Mouse (Mus musculus): ENCODE data around the gene Fcgrt. TPM values are rescaled to one million over a fixed set of nuclear protein-coding genes. Genes with fewer than 3 reads are reported as not detected.
"Not testable (repeated sequence)": the region's sequence is repeated elsewhere in the genome, so short reads cannot be mapped to it uniquely, and the experiment has no call there.

Fcgrt gene
- 78.0 and 93.5 TPM in 2 replicates for polyA plus RNA-seq (2015; fragmentation: Nextera tagmentation; extraction: Ambion mirVana)

GRCm38 (mm10) chr7:45103652-45104180, at the start of gene Fcgrt:
Fcgrt (minus strand) TSS chr7:45103851.
- Histone ChIP-seq H3K27ac (peak within 1 kb of the TSS; percentile 95), H3K4me2 (peak within 1 kb of the TSS; percentile 60), H3K9ac (peak within 1 kb of the TSS; percentile 45), H3K27me3 (no peaks in the 10 kb centered on the region), H3K9me3 (replicated peaks) (no peaks in the 10 kb centered on the region), H3K4me1 (peaks cover 38% of the 10 kb centered on the region), H3K36me3 (peaks cover 4% of the 10 kb centered on the region; the same call in 1 of the 2 replicates), H3K4me3 (replicated peaks) (peak within 1 kb of the TSS; percentile 43)
- ATAC-seq (replicated peaks; ENCODE audit: low FRiP score), result peak; percentile 96
- 9% methylated on average over 7 of the region's 7 CpGs for WGBS

- not testable (repeated sequence) for ATAC-seq (replicated peaks; ENCODE audit: low FRiP score); H3K9me3 ChIP-seq (replicated peaks); H3K27me3 ChIP-seq
- Histone ChIP-seq H3K4me1 (peaks cover 57% of the 10 kb centered on the region), H3K4me2 (peak overlapping the region; percentile 74), H3K36me3 (peaks cover 22% of the 10 kb centered on the region), H3K4me3 (replicated peaks) (peak overlapping the region; percentile 63), H3K9ac (peak overlapping the region; percentile 89; the same call in 1 of the 2 replicates), H3K27ac (peak overlapping the region; percentile 97; the same call in 1 of the 2 replicates)
- 88% methylated on average over 2 of the region's 2 CpGs for WGBS
These were observed 49.4 kb upstream of the Fcgrt start for GRCm38 (mm10) chr7:45153052-45153451.

- H3K27me3 ChIP-seq, result no peaks in the 10 kb centered on the region
- H3K4me1 ChIP-seq, result peaks cover 61% of the 10 kb centered on the region
- H3K36me3 ChIP-seq, result peaks cover 21% of the 10 kb centered on the region
- WGBS, result 22% methylated on average over 11 of the region's 11 CpGs
- no peaks in the 10 kb centered on the region for H3K9me3 ChIP-seq (replicated peaks)
- no peak overlapping the region for H3K4me3 ChIP-seq (replicated peaks)
- no peak for ATAC-seq (replicated peaks; ENCODE audit: low FRiP score)
- H3K4me2 ChIP-seq, result no peak overlapping the region; the same call in 1 of the 2 replicates
- H3K27ac ChIP-seq, result peak overlapping the region; percentile 80
- no peak overlapping the region for H3K9ac ChIP-seq
These were observed 47.7 kb upstream of the Fcgrt start for GRCm38 (mm10) chr7:45151303-45151702.

GRCm38 (mm10) chr7:45150321-45150720, 46.7 kb upstream of the Fcgrt start:
- Histone ChIP-seq H3K9ac (no peak overlapping the region), H3K4me2 (no peak overlapping the region; the same call in 1 of the 2 replicates), H3K4me1 (peaks cover 57% of the 10 kb centered on the region), H3K36me3 (peaks cover 28% of the 10 kb centered on the region), H3K9me3 (replicated peaks) (no peaks in the 10 kb centered on the region), H3K4me3 (replicated peaks) (no peak overlapping the region), H3K27me3 (no peaks in the 10 kb centered on the region), H3K27ac (peak overlapping the region; percentile 80)
- ATAC-seq (replicated peaks; ENCODE audit: low FRiP score), result no peak
- 38% methylated on average over 4 of the region's 4 CpGs for WGBS

GRCm38 (mm10) chr7:45149545-45149944, 45.9 kb upstream of the Fcgrt start:
- no peak overlapping the region for H3K9ac ChIP-seq
- H3K9me3 ChIP-seq (replicated peaks), result no peaks in the 10 kb centered on the region
- peaks cover 35% of the 10 kb centered on the region for H3K36me3 ChIP-seq
- H3K4me2 ChIP-seq, result no peak overlapping the region
- 58% methylated on average over 6 of the region's 6 CpGs for WGBS
- no peak overlapping the region for H3K4me3 ChIP-seq (replicated peaks)
- no peak for ATAC-seq (replicated peaks; ENCODE audit: low FRiP score)
- H3K4me1 ChIP-seq, result peaks cover 50% of the 10 kb centered on the region
- H3K27ac ChIP-seq, result peak overlapping the region; percentile 79
- H3K27me3 ChIP-seq, result no peaks in the 10 kb centered on the region

GRCm38 (mm10) chr7:45148534-45149098, 45.0 kb upstream of the Fcgrt start:
- Histone ChIP-seq H3K9me3 (replicated peaks) (no peaks in the 10 kb centered on the region), H3K27me3 (no peaks in the 10 kb centered on the region), H3K27ac (peak overlapping the region; percentile 79), H3K4me1 (peaks cover 49% of the 10 kb centered on the region), H3K9ac (no peak overlapping the region), H3K36me3 (peaks cover 45% of the 10 kb centered on the region), H3K4me3 (replicated peaks) (no peak overlapping the region), H3K4me2 (no peak overlapping the region)
- ATAC-seq (replicated peaks; ENCODE audit: low FRiP score), result no peak
- 62% methylated on average over 4 of the region's 4 CpGs for WGBS

GRCm38 (mm10) chr7:45147899-45148298, 44.2 kb upstream of the Fcgrt start:
- peaks cover 45% of the 10 kb centered on the region for H3K4me1 ChIP-seq
- 68% methylated on average over 11 of the region's 11 CpGs for WGBS
- ATAC-seq (replicated peaks; ENCODE audit: low FRiP score), result peak; percentile 50
- H3K4me2 ChIP-seq, result 0 out of 2 replicates have a peak overlapping the region, but pooled peaks have one; percentile 24
- no peaks in the 10 kb centered on the region for H3K27me3 ChIP-seq
- H3K4me3 ChIP-seq (replicated peaks), result no peak overlapping the region
- H3K36me3 ChIP-seq, result peaks cover 52% of the 10 kb centered on the region
- no peaks in the 10 kb centered on the region for H3K9me3 ChIP-seq (replicated peaks)
- H3K27ac ChIP-seq, result peak overlapping the region; percentile 54; the same call in 1 of the 2 replicates
- no peak overlapping the region for H3K9ac ChIP-seq

GRCm38 (mm10) chr7:45147267-45147666, 43.6 kb upstream of the Fcgrt start:
- H3K4me1 ChIP-seq, result peaks cover 45% of the 10 kb centered on the region
- H3K9me3 ChIP-seq (replicated peaks), result no peaks in the 10 kb centered on the region
- 90% methylated on average over 11 of the region's 11 CpGs for WGBS
- H3K36me3 ChIP-seq, result peaks cover 58% of the 10 kb centered on the region
- no peaks in the 10 kb centered on the region for H3K27me3 ChIP-seq
- peak overlapping the region; percentile 24; the same call in 1 of the 2 replicates for H3K4me2 ChIP-seq
- H3K27ac ChIP-seq, result peak overlapping the region; percentile 54; the same call in 1 of the 2 replicates
- no peak for ATAC-seq (replicated peaks; ENCODE audit: low FRiP score)
- H3K4me3 ChIP-seq (replicated peaks), result no peak overlapping the region
- no peak overlapping the region for H3K9ac ChIP-seq

GRCm38 (mm10) chr7:45145460-45145859, 41.8 kb upstream of the Fcgrt start:
- Histone ChIP-seq H3K27me3 (no peaks in the 10 kb centered on the region), H3K27ac (no peak overlapping the region), H3K36me3 (peaks cover 69% of the 10 kb centered on the region), H3K9ac (no peak overlapping the region), H3K4me1 (peaks cover 28% of the 10 kb centered on the region), H3K4me3 (replicated peaks) (no peak overlapping the region), H3K9me3 (replicated peaks) (no peaks in the 10 kb centered on the region), H3K4me2 (no peak overlapping the region)
- 95% methylated on average over 8 of the region's 8 CpGs for WGBS
- ATAC-seq (replicated peaks; ENCODE audit: low FRiP score), result no peak

GRCm38 (mm10) chr7:45144368-45145174, 40.9 kb upstream of the Fcgrt start:
- WGBS, result 86% methylated on average over 13 of the region's 13 CpGs
- H3K4me1 ChIP-seq, result peaks cover 19% of the 10 kb centered on the region
- H3K36me3 ChIP-seq, result peaks cover 69% of the 10 kb centered on the region
- H3K9ac ChIP-seq, result no peak overlapping the region
- no peak overlapping the region for H3K4me2 ChIP-seq
- no peaks in the 10 kb centered on the region for H3K27me3 ChIP-seq
- ATAC-seq (replicated peaks; ENCODE audit: low FRiP score), result no peak
- no peak overlapping the region for H3K27ac ChIP-seq
- no peak overlapping the region for H3K4me3 ChIP-seq (replicated peaks)
- no peaks in the 10 kb centered on the region for H3K9me3 ChIP-seq (replicated peaks)

GRCm38 (mm10) chr7:45141914-45142313, 38.3 kb upstream of the Fcgrt start:
- 0 out of 2 replicates have a peak, but pooled peaks cover 4% of the 10 kb centered on the region for H3K27me3 ChIP-seq
- no peaks in the 10 kb centered on the region for H3K4me1 ChIP-seq
- H3K4me2 ChIP-seq, result no peak overlapping the region
- peaks cover 56% of the 10 kb centered on the region for H3K36me3 ChIP-seq
- ATAC-seq (replicated peaks; ENCODE audit: low FRiP score), result no peak
- 87% methylated on average over 5 of the region's 5 CpGs for WGBS
- H3K4me3 ChIP-seq (replicated peaks), result no peak overlapping the region
- no peak overlapping the region for H3K27ac ChIP-seq
- H3K9me3 ChIP-seq (replicated peaks), result no peaks in the 10 kb centered on the region
- H3K9ac ChIP-seq, result no peak overlapping the region

GRCm38 (mm10) chr7:45141319-45141718, 37.7 kb upstream of the Fcgrt start:
- no peak overlapping the region for H3K4me2 ChIP-seq
- WGBS, result 89% methylated on average over 3 of the region's 3 CpGs
- no peaks in the 10 kb centered on the region for H3K9me3 ChIP-seq (replicated peaks)
- 0 out of 2 replicates have a peak, but pooled peaks cover 4% of the 10 kb centered on the region for H3K27me3 ChIP-seq
- no peak overlapping the region for H3K27ac ChIP-seq
- no peak for ATAC-seq (replicated peaks; ENCODE audit: low FRiP score)
- H3K4me1 ChIP-seq, result 0 out of 2 replicates have a peak, but pooled peaks cover 2% of the 10 kb centered on the region
- no peak overlapping the region for H3K9ac ChIP-seq
- H3K4me3 ChIP-seq (replicated peaks), result no peak overlapping the region
- peaks cover 51% of the 10 kb centered on the region for H3K36me3 ChIP-seq
